Mouse (Mus musculus) gastrocnemius, postnatal 14 days (tissue): ENCODE data around the gene Avp. TPM values are rescaled to one million over a fixed set of nuclear protein-coding genes. Genes with fewer than 3 reads are reported as not detected.

Experiments used
- DNase-seq: peaks from one replicate; pipeline ENCODE4 v3.0.0; 2021; ENCODE audit warnings: mixed read lengths
- intact Hi-C: fragments of 180-260 bp; cut with DNase I; formaldehyde crosslinking; loops from one replicate; pipeline ENCODE4 v1.15.1; 2025; ENCODE audit warnings: low total_unique reads
- long read RNA-seq, 2 experiments: library from polyadenylated mRNA; stranded (forward); transcript quantifications; one replicate each; pipeline ENCODE4 v2.0.0; 2021
- total RNA-seq, 2 experiments: library from RNA; stranded (reverse); gene quantifications; 2 replicates each; pipeline ENCODE4 v1.2.3; 2021

Gene Avp
- not detected for total RNA-seq
- long read RNA-seq, experiment 1: 0 reads
- long read RNA-seq, experiment 2: 0 reads

DNA sequence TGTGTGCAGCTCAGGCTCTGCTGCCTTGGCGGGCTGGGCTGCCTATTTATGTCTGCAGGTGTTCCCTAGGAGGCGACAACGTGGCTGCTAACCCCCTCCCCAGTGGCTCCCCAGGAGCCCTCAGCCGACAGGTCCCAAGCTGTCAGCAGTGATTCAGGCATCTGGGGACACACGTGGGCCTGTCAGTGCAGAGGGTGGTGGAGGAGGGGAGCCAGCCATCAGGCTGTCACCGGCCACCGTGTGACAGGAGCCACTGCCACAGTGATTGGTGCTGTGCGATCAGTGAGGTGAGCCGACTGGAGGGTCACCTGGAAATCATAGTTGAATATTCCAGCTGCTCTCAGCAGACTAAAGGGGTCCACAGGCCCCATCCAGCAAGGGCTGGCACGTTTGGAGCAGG lies at the start of gene Avp:
Gene Avp, minus strand, starts transcription at position 3 of the 400 bp plus-strand sequence.
- intact Hi-C loops: no loop called here
- DNase-seq: no peak

DNA sequence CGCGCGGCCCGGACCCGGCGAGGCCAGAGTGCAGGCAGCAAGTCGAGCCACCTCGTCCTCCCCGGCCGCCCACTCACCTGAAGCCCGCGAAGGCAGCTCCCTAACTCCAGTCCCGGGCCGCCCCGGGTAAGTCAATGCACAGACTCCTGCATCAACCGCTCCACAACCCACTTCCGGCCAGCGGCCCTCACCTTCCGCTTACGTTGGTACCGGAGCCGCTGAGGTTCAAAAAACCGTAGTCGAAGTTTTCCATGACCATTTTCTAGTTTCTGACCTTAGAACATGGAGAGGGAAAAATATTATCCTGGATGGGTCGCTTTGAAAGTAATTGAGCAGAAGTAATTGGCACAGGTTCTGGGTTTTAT lies 47.5 kb upstream of the Avp start, which contains the start of the genes Fastkd5 and Ubox5:
Gene Fastkd5, minus strand, starts transcription at position 189 of the 365 bp plus-strand sequence.
Gene Ubox5, minus strand, starts transcription at position 200 of the 365 bp plus-strand sequence.
- intact Hi-C loops: no loop called here

DNA sequence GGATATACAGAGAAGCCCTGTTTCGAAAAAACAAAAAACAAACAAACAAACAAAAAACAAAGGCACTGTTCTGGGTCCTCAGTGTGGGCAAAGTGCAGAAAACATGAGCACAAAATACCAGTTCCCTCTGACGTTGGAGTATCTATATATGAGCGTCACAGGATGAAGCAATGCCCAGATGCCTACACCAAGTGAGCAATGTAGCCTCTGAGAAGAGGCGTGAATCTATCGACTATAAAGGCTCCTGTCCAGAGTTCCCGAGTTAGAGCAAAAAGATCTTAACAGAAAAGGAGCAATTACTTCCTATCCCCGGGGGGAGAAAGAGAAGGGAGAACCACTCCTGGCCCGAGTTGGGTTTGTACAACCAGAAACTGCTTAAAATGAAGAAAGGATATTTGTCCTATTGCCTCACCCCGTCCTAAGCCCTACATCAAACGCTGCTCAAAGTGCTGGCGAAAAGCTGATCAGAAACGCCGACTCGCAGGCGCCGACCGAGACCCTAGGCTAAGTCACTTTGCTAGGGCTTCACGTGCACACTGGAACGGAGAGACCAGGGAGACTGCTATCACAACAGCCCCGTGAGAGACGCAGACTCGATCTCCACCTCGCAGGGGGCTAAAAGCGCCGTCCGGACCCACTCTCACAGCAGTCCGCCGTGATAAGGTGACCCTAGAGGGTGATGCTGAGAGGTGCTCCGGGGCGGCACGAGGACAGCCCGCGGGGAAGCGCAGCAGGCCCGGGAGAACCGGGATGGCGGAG lies 46.9 kb upstream of the Avp start:
- no peak for DNase-seq
- intact Hi-C loops: no loop called here

More for the DNA sequence above, 47.5 kb upstream of the Avp start, which contains the start of the genes Fastkd5 and Ubox5:
- peak; percentile 90 for DNase-seq

DNA sequence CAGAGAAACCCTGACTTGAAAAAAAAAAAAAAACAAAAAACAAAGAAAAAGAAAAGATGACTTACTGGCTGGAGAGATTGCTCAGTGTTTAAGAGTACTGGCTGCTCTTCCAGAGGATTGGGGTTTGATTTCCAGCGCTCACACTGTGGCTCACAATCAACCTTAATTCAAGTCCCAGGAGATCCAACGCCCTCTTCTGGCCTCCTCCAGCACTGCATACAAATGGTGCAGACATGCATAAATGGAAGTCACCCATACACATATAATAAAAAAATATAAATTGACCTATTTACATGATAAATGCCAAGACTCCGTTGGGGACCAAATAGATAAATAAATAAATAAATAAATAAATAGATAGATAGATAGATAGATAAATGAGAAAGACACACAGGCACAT lies 46.1 kb upstream of the Avp start:
- intact Hi-C loops: no loop called here
- DNase-seq: no peak

DNA sequence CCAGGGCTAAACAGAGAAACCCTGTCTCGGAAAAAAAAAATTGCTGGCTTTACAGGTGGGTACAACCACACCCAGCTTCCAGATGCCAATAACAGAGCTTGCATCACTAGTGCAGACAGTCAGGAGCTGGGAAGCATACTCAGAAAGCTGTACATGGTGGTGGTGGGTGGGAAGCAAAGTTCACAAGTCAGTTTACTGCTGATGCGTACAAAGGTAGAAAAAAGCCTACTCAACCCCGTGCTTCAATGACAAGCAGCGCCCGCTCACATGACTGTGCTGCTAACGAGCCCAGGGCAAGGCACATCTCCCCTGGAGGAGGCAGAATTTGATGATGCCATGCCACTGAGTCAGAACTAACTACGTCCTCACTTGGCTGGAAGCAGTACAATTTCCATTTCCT lies 36.6 kb upstream of the Avp start:
- no peak for DNase-seq
- intact Hi-C loops: no loop called here

DNA sequence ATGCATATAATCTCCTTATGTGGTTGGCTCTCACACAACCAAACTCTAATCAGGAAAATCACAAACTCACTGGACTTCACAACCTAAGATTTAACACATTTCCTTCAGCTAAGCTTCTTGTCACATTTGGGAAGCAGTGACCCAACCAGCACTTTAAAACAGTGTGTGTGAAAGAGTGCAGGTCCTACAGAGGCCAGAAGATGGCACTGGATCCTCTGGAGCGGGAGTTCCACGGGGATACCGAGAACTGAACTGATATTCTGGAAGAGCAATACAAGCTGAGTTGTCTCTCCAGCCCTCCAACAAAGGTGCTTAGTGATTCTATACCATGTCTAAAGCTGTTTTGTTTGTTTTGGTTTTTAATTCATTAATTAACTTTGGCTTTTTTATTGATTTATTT lies 30.7 kb upstream of the Avp start:
- no peak for DNase-seq
- intact Hi-C loops: no loop called here

DNA sequence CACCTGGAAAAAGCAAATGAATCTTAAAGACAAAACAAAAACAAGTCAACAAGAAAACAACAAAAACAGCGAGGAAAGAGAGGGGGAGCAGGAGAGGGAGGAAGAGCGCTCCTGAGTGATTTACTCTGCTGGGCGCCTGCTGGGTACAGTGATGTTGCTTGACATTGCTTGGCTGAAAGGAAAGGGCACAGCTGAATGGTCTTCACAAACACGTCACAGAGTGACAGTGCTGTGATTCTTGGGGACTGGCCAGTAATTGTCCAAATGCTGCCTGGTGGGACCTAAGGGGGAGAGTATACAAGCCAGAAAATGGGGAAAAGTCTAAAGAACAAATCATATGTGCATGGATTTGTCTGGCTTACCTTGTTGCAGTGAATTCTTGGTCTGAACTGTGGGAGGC lies 19.8 kb upstream of the Avp start:
- DNase-seq: no peak
- intact Hi-C loops: no loop called here

DNA sequence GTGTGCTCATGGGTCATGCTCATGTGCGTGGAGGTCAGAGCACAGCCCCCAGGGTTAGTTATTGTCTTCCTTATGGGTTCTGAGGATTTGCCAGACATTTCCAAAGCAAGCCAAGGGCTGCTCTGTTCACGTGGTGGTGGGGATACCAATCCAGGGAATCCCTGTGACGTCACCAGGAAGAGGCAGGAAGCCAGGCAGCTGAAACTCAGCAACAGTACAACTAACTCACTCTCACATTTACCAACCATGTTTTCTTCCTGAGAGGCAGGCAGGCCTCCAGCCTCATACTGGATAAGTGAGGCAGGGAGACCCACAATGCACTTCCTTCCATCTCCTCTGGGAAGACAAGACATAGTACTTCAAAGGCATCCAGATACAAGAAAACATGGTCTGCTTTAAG lies 16.0 kb upstream of the Avp start:
- no peak for DNase-seq
- intact Hi-C loops: no loop called here

DNA sequence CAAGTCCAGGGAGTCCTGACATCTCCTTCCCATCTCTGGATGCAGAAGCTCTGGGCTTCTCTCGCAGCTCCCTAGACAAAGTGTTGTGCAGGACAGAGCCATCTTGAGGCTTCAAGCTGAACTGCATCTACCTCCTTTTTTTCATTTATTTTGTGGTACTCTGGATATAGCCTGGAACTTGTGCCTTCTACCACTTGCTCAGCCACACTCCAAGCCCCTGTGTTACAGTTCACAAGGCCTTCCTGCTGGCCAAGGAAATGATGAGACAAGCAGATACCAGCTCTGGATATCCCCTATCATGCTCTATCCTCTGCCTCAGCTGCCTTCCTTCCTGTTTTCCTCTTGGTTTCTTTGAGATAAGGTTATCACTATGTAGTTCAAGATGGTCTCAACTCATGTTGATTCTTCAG lies 15.3 kb upstream of the Avp start:
- no peak for DNase-seq
- intact Hi-C loops: no loop called here

DNA sequence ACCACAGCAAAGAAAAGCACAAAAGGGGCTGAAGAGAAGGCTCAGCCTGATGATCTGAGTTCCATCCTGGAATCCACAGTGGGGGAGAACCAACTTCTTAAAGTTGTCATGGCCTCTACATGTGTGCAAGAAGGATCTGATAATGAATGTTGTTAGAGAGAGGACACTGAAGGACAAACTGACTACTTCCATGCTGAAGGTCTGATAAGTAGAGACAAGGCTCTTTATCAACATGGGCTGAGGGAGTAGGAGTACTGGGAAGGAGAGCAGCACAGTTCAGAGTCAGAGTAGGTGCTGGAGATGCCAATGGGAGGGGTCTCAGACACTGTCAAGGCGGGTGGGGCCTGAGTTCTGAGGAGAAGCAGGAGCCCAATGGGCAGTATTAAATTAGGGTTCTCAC lies 13.2 kb upstream of the Avp start:
- intact Hi-C loops: no loop called here
- no peak for DNase-seq

DNA sequence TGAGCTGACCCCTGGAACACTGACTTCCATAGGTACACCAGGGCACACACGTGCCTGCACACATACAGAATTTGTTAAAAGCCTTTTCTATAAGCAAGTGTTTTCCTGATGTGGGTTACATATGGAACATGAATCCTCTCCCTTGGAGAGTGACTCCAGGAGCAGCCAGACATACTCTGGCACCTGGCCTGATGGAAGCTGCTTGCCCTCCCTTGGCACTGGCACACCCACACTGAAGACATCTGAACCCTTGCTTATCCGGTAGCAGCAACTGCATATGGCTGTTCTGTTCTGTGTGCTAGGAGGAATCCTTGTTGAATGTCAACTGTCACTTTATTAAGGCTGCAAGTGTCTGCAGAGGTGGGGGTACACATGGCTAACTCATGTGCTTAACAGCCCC lies 8.7 kb upstream of the Avp start:
- no peak for DNase-seq
- intact Hi-C loops: no loop called here

DNA sequence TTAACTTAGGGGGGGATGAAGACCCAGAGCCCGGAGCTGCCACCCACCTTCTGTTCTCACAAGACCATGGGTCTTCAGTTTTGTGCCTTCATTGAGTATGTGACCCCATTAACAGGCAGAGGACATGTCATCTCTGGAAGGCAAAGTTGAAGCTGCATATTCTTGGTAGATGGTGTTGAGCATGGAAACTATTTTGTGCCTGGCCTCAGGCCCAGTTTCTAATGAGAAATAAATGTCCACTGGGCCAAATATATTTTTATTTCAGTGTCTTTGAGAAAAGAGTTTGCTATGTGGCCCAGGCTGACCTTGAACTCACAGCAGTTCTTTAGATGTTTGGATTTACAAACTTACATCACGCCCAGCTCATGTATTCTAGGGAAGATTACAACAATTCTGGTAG lies 7.4 kb upstream of the Avp start:
- DNase-seq: no peak

DNA sequence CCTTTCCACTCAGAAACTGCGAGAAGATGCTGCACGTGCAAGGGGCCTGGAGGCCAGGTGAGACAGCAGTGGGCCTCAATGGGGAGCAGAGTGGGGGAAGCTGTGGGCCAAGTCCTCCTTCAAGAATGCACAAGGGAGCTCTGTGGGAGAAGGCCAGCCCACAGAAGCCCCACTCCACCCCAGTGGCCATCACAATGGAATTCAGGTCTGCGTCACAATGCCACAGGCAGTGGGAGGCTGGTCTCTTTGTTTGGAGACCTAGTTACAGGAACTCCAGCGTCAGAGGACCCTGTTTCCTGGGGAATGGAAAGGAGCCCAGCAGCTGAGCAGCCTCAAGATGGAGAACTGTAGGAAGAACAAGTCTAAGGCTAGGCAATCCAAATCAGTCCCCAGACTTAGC lies 6.8 kb upstream of the Avp start:
- intact Hi-C loops: no loop called here
- DNase-seq: no peak

More for the DNA sequence above, 7.4 kb upstream of the Avp start:
- intact Hi-C loops: no loop called here

DNA sequence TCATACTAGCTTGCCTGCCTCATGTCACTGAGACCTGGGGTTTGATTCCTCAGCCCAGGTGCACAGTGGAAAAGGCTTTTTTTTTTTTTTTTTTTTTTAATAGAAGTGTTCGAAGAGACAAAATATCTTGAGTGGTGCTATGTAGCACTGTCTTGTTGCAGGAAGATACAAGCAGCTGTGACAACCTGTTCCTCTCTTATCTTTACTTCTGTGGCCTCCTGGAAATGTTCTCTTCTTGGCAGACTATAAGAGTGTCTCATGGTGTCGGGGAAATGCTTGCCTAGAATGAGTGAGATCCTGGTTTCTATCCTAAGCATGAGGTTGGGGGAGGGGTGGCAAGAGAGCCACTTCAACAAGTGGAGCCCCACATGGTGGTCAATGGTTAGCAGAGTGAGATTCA lies 6.0 kb upstream of the Avp start:
- DNase-seq: no peak
- intact Hi-C loops: no loop called here

DNA sequence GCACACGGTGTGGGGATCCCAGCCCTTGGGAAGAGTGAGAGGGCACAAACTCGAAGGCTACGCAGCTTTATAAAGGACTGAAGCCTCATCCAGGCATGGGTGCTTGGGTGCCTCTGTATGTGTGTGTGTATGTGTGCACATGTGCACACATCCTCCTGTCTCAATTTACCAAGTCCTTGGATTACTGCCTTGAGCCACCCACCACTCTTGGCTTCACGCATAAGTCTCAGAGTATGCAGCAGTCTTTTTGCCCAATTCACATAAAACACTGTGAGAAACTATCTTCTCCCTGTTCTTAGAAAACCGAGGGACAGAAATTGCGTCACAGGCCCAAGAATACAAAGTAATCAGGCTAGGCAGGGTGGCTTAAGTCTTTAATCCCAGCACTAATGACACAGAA lies 3.7 kb upstream of the Avp start:
- DNase-seq: no peak
- intact Hi-C loops: no loop called here

DNA sequence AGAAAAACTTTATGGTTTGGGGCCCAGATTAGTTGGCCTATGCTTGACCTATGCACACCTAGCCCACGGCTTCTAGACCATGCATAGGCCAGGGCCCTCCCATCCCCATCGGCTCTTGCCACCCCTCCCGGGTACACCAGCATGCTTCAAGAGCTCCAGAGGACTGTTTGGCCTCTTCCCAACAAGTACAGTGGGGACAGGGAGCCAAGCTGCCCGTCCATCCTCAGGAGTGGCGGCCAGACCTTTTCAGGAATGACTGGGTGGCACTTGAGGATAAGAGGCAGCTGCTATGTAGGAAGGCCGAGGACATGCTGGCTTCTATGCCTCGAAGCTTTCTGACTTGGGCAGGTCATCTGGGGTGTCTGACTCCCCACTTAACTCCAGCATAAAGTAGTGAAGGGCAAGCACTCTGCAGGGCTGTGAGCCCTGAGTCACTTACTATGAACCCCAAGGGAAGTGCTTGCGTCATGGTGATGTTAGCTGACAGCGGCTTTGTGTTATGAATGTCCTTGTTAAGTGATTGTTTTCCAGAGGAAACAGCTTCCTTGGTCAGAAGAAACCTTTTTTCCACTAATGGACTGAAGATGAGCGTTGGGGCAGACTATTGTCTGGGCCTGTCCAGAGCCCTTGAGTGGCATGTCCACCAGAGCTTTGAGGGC lies 1.7 kb upstream of the Avp start:
- no peak for DNase-seq

DNA sequence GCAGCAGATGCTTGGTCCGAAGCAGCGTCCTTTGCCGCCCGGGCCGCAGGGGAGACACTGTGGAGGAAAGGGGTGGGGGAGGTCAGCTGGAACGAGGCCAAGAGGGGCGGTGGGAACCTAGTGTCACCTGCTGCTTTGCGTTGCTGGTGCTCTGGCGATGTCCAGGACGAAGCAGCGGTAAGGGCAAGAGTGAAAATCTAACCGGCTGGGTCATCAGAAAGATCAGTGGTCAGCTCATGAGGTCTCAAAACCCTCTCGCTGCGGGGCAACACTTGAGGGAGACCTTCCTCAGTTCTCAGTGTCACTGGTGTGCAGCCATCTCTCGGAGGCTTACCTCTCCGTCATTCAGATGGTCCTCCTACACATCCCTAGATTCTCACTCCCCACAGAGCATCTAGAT lies 1.2 kb downstream of the Avp start:
- DNase-seq: no peak
- intact Hi-C loops: no loop called here

More for the DNA sequence above, 1.7 kb upstream of the Avp start:
- intact Hi-C loops: no loop called here

DNA sequence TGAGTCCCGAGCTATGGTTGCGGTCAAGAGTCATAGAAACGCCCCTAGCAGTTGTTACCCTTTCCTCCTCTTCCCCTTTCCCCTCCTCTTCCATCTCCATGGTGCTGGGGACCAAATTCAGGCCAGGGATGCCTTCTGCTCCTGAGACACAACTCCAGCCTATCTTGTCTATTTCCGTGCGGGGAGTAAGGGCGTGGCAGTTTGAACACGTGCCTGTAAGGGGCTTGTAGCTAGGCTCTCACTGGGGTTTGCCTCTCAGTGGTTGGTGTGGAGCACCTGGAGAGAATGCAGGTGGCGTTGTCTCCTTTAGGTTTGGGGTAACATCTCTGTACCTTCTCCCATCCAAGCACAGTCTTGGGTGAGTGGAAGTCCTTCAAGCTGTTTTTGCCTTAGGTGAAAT lies 2.6 kb downstream of the Avp start:
- DNase-seq: no peak
- intact Hi-C loops: no loop called here

DNA sequence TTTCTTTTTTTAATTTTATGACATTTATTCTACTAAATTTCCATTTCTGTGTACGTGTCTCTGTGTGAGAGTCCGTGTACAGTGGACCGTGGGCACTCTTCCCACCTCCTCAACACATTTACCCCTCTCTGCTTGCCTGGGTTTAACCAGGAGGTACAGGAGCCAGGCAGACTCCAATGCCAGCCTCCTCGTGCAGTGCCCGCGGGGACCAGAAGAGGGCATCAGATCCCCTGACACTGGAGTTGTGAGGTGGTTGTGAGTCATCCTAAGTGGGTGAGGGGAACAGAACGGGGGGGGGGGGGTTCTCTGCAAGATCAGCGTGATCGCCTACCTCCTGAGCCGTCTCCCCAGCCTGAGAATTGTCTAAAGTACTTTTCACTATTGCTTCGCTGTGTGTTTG lies 4.2 kb downstream of the Avp start:
- DNase-seq: peak; percentile 46
- intact Hi-C loops: no loop called here

DNA sequence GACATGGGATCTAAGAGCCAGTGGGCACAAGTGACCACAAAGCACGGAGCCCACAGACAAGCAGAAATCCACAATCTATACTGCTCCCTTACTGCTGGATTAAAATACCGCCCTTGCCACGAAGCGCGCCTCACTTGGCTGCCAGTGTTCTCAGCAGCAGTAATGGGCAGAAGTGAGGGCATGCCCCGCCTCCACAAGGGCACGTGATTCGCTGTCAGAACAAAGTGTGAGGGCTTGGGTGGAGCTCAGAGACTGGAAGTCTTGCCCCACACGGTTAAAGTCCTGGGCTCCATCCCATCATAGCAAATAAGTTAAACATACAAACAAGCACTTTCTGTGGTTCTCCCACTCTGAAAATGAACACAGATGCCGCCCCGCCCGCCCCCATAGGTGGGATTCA lies 4.7 kb downstream of the Avp start:
- intact Hi-C loops: no loop called here
- DNase-seq: no peak

DNA sequence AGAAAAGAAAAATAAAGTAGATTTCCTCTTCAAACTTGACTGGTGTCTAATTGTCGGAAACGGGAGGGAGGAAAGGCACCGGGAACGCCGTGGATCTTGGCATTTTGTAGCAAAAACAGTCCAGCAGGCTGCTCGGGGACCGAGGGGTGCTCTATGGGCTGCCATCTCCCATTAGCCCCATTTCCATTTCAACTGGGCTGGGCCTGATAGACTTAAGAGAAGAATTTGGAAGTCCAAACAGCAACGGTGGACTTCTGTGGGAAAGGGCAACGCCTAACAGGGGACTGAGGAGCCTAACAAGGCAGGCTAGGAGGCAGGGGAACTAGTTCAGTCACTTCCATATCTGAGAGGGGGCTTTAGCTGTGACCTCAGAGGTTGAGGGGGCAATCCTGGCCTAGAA lies 5.3 kb downstream of the Avp start:
- intact Hi-C loops: no loop called here
- no peak for DNase-seq
